Mouse (Mus musculus) liver, adult 2 months (tissue): ENCODE results near the gene Cntfr. TPM values are rescaled to one million over a fixed set of nuclear protein-coding genes. Genes with fewer than 3 reads are reported as not detected.

Experiments
- DNase-seq: peaks from one replicate; pipeline ENCODE4 v3.0.0-alpha.2; 2011; ENCODE audit warnings: low read depth, low spot score; ENCODE audit errors: extremely low read depth
- H3K27ac ChIP-seq: fragments of 200-500 bp; replicated peaks from 2 replicates; pipeline ENCODE4 v1.5.1; 2012; ENCODE audit warnings: low read depth, mild to moderate bottlenecking, control low read depth, inconsistent platforms, low read length; ENCODE audit not compliant: insufficient read depth
- H3K27me3 ChIP-seq: fragments of 200-500 bp; 2 replicates; pipeline ENCODE4 v1.6.1; 2012; ENCODE audit warnings: mild to moderate bottlenecking, moderate library complexity, low read length, inconsistent platforms; ENCODE audit not compliant: control insufficient read depth, insufficient read depth
- H3K36me3 ChIP-seq: fragments of 200-500 bp; 2 replicates; pipeline ENCODE4 v1.6.1; 2012; ENCODE audit warnings: low read length, inconsistent platforms; ENCODE audit not compliant: control insufficient read depth, insufficient read depth
- H3K4me1 ChIP-seq: fragments of 200-500 bp; 2 replicates; pipeline ENCODE4 v1.6.1; 2011; ENCODE audit warnings: low read length; ENCODE audit not compliant: control insufficient read depth, insufficient read depth
- H3K4me3 ChIP-seq: fragments of 200-500 bp; 2 replicates; pipeline ENCODE4 v1.5.1; 2011; ENCODE audit warnings: low read depth, mild to moderate bottlenecking, control low read depth, low read length, moderate library complexity; ENCODE audit not compliant: insufficient read depth
- H3K79me2 ChIP-seq: fragments of 200-500 bp; 2 replicates; pipeline ENCODE4 v1.6.1; 2012; ENCODE audit warnings: inconsistent platforms, mild to moderate bottlenecking, low read length, moderate library complexity; ENCODE audit not compliant: control insufficient read depth, insufficient read depth
- H3K9ac ChIP-seq: fragments of 200-500 bp; 2 replicates; pipeline ENCODE4 v1.6.1; 2012; ENCODE audit warnings: low read depth, mild to moderate bottlenecking, control low read depth, inconsistent platforms, low read length
- CTCF ChIP-seq: fragments of 200-500 bp; IDR thresholded peaks from 2 replicates; pipeline ENCODE4 v1.5.1; 2011; ENCODE audit warnings: low read depth, low read length, control low read depth
- POLR2A ChIP-seq: fragments of 200-500 bp; IDR thresholded peaks from 2 replicates; pipeline ENCODE4 v1.6.1; 2011; ENCODE audit warnings: low read length, control low read depth; ENCODE audit not compliant: insufficient read depth; ENCODE audit errors: extremely low read depth
- WGBS: fragments of 180-500 bp; shearing (Covaris S2); methylation state at CpG from one replicate; pipeline ENCODE4 v1.1.7; 2018; 5-methylcytosine and 5-hydroxymethylcytosine counted together
- polyA plus RNA-seq: library from polyadenylated mRNA; depleted of rRNA; stranded (reverse); fragments of >200 nt; gene quantifications from 2 replicates; pipeline ENCODE4 v1.2.3, GENCODE M21; 2012
- total RNA-seq: library from RNA; depleted of rRNA; stranded (reverse); fragments of >200 nt; gene quantifications from 2 replicates; pipeline ENCODE4 v1.2.3, GENCODE M21; 2014

Cntfr gene
- total and polyA plus RNA-seq, 2 experiments, result 0.74 to 2.3 TPM

DNA sequence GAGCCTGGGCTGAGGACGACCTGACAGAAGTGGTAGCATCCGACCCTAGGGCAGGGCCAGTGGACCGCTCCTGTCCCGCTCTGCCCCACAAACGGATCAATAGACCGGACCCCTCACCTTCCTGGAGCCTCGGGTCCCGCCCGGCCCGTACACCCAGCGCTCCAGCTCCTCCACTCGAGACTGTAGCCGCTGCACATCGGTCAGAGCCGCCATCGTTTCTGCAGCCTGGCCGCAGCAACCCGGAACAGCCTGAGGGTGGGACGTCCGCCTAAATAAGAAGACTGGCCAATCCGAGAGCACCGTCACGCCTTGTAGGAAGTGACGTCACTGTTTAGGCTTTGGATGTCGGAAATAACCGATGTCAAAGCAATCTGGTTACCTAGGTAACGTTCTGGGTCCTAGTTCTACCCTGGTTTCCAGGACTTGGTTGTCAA, 26.0 kb upstream of the Cntfr start, which contains the start of gene Dctn3:
Gene Dctn3, minus strand, starts transcription at position 253 of the 434 bp plus-strand sequence.
- Histone ChIP-seq H3K36me3 (peaks cover 8% of the 10 kb centered on the region), H3K4me3 (peak within 1 kb of the TSS; percentile 75), H3K79me2 (no peaks in the 10 kb centered on the region; the same call in 1 of the 2 replicates), H3K4me1 (peaks cover 5% of the 10 kb centered on the region; the same call in 1 of the 2 replicates), H3K9ac (peak within 1 kb of the TSS; percentile 84), H3K27me3 (peaks cover 5% of the 10 kb centered on the region; the same call in 1 of the 2 replicates), H3K27ac (no peak within 1 kb of the TSS)
- TF ChIP-seq CTCF (no peak), POLR2A (peak; percentile 82; the same call in 1 of the 2 replicates)
- peak; percentile 88 for DNase-seq
- WGBS, result under 1% methylated on average over 27 of the region's 27 CpGs

DNA sequence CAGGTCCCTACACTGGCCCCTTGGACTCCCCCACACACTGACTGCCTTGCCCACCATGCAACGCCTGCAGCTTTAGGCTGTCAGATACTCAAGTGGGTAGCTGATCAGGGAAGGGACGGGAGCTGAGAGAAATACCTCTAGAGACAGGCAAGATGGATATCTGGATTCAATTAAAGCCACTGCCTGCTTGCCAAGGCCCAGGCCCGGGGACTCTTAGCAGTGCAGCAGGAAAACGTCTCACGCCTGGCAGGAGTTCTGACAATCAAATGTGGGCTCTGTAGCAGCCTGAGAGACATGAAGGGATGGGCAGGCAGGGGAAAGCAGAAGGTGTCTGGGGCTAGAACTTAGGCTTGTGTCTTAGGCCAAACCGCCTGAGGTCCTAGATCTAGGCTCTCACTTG, 19.9 kb upstream of the Cntfr start:
- no peaks in the 10 kb centered on the region for H3K27me3 ChIP-seq
- WGBS, result 90% methylated on average over 6 of the region's 6 CpGs
- H3K27ac ChIP-seq, result no peak overlapping the region
- TF ChIP-seq CTCF (no peak), POLR2A (no peak)
- no peak for DNase-seq
- H3K36me3 ChIP-seq, result peaks cover 8% of the 10 kb centered on the region
- no peak overlapping the region for H3K4me3 ChIP-seq
- H3K79me2 ChIP-seq, result peaks cover 2% of the 10 kb centered on the region; the same call in 1 of the 2 replicates
- H3K4me1 ChIP-seq, result peaks cover 9% of the 10 kb centered on the region
- no peak overlapping the region for H3K9ac ChIP-seq

DNA sequence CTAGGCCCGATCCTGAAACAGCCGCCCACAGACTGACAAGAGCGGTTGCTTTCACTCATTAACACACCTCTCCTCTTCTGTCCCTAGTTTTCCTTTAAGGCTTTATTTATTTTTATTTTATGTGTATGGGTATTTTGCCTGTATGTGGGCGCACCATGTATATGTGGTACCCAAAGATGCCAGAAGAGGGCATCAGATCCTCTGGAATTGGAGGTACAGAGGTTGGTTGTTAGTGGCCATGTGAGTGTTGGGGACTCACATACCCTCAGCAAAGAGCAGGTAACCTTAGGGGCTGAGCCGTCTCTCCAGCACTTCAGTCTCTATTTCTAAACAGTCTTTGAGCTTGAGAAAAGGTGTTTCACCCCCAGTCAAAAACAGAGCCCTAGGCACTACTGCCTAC, 18.7 kb upstream of the Cntfr start:
- Histone ChIP-seq H3K9ac (no peak overlapping the region), H3K4me1 (peaks cover 10% of the 10 kb centered on the region), H3K27me3 (no peaks in the 10 kb centered on the region), H3K79me2 (peaks cover 2% of the 10 kb centered on the region; the same call in 1 of the 2 replicates), H3K36me3 (peaks cover 8% of the 10 kb centered on the region), H3K27ac (no peak overlapping the region), H3K4me3 (no peak overlapping the region)
- WGBS, result 82% methylated on average over 5 of the region's 5 CpGs
- TF ChIP-seq CTCF, result peak; percentile 15; the same call in 1 of the 2 replicates
- TF ChIP-seq POLR2A, result no peak
- peak; percentile 35 for DNase-seq

DNA sequence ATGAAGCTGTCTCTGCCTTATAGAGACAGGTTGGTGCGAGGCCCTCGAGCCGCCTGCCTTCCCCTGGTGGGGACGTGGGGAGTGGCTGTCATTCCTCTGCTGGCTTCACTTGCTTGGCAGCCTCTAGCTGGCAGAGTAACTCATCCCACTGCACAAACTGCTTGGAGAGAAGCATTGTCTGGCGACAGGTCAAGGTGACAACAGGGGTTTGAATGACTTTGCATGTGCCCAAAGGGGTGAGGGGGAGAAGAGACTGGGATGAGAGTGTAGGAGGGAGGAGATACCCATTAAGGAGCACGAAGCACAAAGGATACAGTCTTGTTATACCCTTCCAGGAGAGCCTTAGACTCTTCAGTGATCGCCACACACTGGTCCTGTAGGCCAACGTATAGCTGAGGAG, 18.2 kb upstream of the Cntfr start:
- no peak overlapping the region for H3K9ac ChIP-seq
- H3K4me3 ChIP-seq, result no peak overlapping the region
- peaks cover 8% of the 10 kb centered on the region for H3K36me3 ChIP-seq
- TF ChIP-seq CTCF (no peak), POLR2A (no peak)
- no peaks in the 10 kb centered on the region for H3K27me3 ChIP-seq
- 77% methylated on average over 8 of the region's 8 CpGs for WGBS
- H3K27ac ChIP-seq, result no peak overlapping the region
- peaks cover 2% of the 10 kb centered on the region; the same call in 1 of the 2 replicates for H3K79me2 ChIP-seq
- no peak for DNase-seq
- peaks cover 10% of the 10 kb centered on the region for H3K4me1 ChIP-seq

DNA sequence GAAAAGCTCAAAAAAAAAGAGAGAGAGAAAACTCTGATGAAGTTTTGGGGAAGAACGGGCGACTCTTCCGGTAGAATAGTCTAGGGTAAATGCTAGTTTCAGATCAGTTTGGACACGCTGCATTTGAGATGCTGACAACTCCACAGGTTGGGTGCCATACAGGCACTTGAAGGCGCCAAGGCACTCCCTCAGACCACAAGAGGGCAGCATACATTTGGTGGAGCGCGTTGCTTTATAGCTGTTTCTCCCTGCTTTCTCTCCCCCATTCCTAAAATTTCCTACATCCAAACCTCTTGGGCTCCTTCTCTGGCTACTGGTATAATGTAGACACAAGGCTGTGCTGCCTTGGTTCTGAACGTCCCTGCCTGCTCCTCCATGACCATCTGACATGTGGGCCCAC, 17.4 kb upstream of the Cntfr start:
- no peak overlapping the region for H3K4me3 ChIP-seq
- H3K9ac ChIP-seq, result no peak overlapping the region
- TF ChIP-seq CTCF (peak; percentile 84), POLR2A (no peak)
- 22% methylated on average over 8 of the region's 8 CpGs for WGBS
- H3K27ac ChIP-seq, result no peak overlapping the region
- peak; percentile 57 for DNase-seq
- H3K79me2 ChIP-seq, result peaks cover 2% of the 10 kb centered on the region; the same call in 1 of the 2 replicates
- peaks cover 10% of the 10 kb centered on the region for H3K4me1 ChIP-seq
- H3K36me3 ChIP-seq, result peaks cover 6% of the 10 kb centered on the region
- H3K27me3 ChIP-seq, result no peaks in the 10 kb centered on the region
